Comparison of ENCODE assay signal across 1 mouse cellular context in genomic region chr10:19954572-19954971, GRCm38 (mm10).
TF ChIP-seq lines count a peak whose summit lies in the region.

No protein-coding gene starts in this region.

TF ChIP-seq in CH12.LX, 34 proteins besides CTCF, POLR2A, EP300 and RAD21 (continued from another document):
- TF ChIP-seq HCFC1 (IDR thresholded peaks at IDR 0.05; ENCODE audit: low read depth, low read length) (no peak), IRF4 (IDR thresholded peaks at IDR 0.05; ENCODE audit: low read depth, low read length) (no peak), MAZ (IDR thresholded peaks at IDR 0.05; ENCODE audit: low read depth, low read length) (no peak), POLR2AphosphoS2 (IDR thresholded peaks at IDR 0.05; ENCODE audit: low read depth, low read length) (no peak), MYC (IDR thresholded peaks at IDR 0.05; ENCODE audit: low read depth, low read length) (no peak), E2F4 (IDR thresholded peaks at IDR 0.05; ENCODE audit: insufficient replicate concordance, low read depth, low read length) (no peak), ZNF384 (IDR thresholded peaks at IDR 0.05; ENCODE audit: low read depth, low read length) (no peak), JUN (IDR thresholded peaks at IDR 0.05; ENCODE audit: insufficient read depth, low read depth, low read length) (no peak), NELFE (IDR thresholded peaks at IDR 0.05; ENCODE audit: low read depth, low read length) (no peak)
TF ChIP-seq in CH12.LX: peak in this region for 0.
